Mouse (Mus musculus): ENCODE measurements at regions not wholly inside any gene's neighbourhood (a gene's known extent, or its start where the extent isn't known, plus 50 kb on each side); places are given as distances from the start of the nearest gene placed in this dataset.

GRCm38 (mm10) chr1:35685651-35686050, 382.5 kb upstream of the Hs6st1 start:
- Histone ChIP-seq H3K4me1 (ENCODE audit: control insufficient read depth, insufficient read depth, low read depth, low read length) (no peaks in the 10 kb centered on the region), H3K4me2 (ENCODE audit: low read length) (no peak overlapping the region), H3K4me3 (ENCODE audit: low read length) (no peak overlapping the region), H3K27me3 (replicated peaks; ENCODE audit: control insufficient read depth, insufficient read depth, low read length) (no peaks in the 10 kb centered on the region), H3K9me3 (ENCODE audit: control insufficient read depth, low read length) (no peaks in the 10 kb centered on the region), H3K36me3 (ENCODE audit: control insufficient read depth, insufficient read depth, low read length) (no peaks in the 10 kb centered on the region), H3K9ac (ENCODE audit: low read depth, low read length) (no peak overlapping the region), H3K27ac (ENCODE audit: low read depth, low read length) (no peak overlapping the region)
- ATAC-seq: peak; percentile 53; the same call in 1 of the 2 replicates
- WGBS: 26% methylated on average over 6 of the region's 6 CpGs

GRCm38 (mm10) chr1:35694349-35694748, 373.9 kb upstream of the Hs6st1 start:
- no peaks in the 10 kb centered on the region for H3K9me3 ChIP-seq (ENCODE audit: control insufficient read depth, low read length)

GRCm38 (mm10) chr1:35694775-35695591, 373.2 kb upstream of the Hs6st1 start:
- no peaks in the 10 kb centered on the region for H3K9me3 ChIP-seq (ENCODE audit: control insufficient read depth, low read length)
- H3K36me3 ChIP-seq (ENCODE audit: control insufficient read depth, insufficient read depth, low read length): no peaks in the 10 kb centered on the region
- peaks cover 3% of the 10 kb centered on the region for H3K4me1 ChIP-seq (ENCODE audit: control insufficient read depth, insufficient read depth, low read depth, low read length)
- H3K4me3 ChIP-seq (ENCODE audit: low read length): no peak overlapping the region
- H3K27me3 ChIP-seq (replicated peaks; ENCODE audit: control insufficient read depth, insufficient read depth, low read length): no peaks in the 10 kb centered on the region
- no peak overlapping the region; the same call in 1 of the 2 replicates for H3K9ac ChIP-seq (ENCODE audit: low read depth, low read length)
- H3K27ac ChIP-seq (ENCODE audit: low read depth, low read length): no peak overlapping the region
- 16% methylated on average over 15 of the region's 15 CpGs for WGBS
- peak overlapping the region; percentile 8; the same call in 1 of the 2 replicates for H3K4me2 ChIP-seq (ENCODE audit: low read length)
- ATAC-seq: peak; percentile 74; the same call in 1 of the 2 replicates

More at GRCm38 (mm10) chr1:35694349-35694748, 373.9 kb upstream of the Hs6st1 start:
- Histone ChIP-seq H3K27ac (ENCODE audit: low read depth, low read length) (no peak overlapping the region), H3K4me2 (ENCODE audit: low read length) (no peak overlapping the region), H3K27me3 (replicated peaks; ENCODE audit: control insufficient read depth, insufficient read depth, low read length) (no peaks in the 10 kb centered on the region), H3K36me3 (ENCODE audit: control insufficient read depth, insufficient read depth, low read length) (no peaks in the 10 kb centered on the region), H3K4me3 (ENCODE audit: low read length) (no peak overlapping the region), H3K4me1 (ENCODE audit: control insufficient read depth, insufficient read depth, low read depth, low read length) (peaks cover 3% of the 10 kb centered on the region), H3K9ac (ENCODE audit: low read depth, low read length) (no peak overlapping the region)
- ATAC-seq: no peak
- WGBS: 16% methylated on average over 3 of the region's 3 CpGs

GRCm38 (mm10) chr1:35697218-35697617, 371.0 kb upstream of the Hs6st1 start:
- no peaks in the 10 kb centered on the region for H3K27me3 ChIP-seq (replicated peaks; ENCODE audit: control insufficient read depth, insufficient read depth, low read length)
- no peak overlapping the region for H3K4me3 ChIP-seq (ENCODE audit: low read length)
- H3K36me3 ChIP-seq (ENCODE audit: control insufficient read depth, insufficient read depth, low read length): no peaks in the 10 kb centered on the region
- 11% methylated on average over 4 of the region's 4 CpGs for WGBS
- no peak overlapping the region for H3K4me2 ChIP-seq (ENCODE audit: low read length)
- peaks cover 3% of the 10 kb centered on the region for H3K4me1 ChIP-seq (ENCODE audit: control insufficient read depth, insufficient read depth, low read depth, low read length)
- H3K27ac ChIP-seq (ENCODE audit: low read depth, low read length): no peak overlapping the region
- no peaks in the 10 kb centered on the region for H3K9me3 ChIP-seq (ENCODE audit: control insufficient read depth, low read length)
- H3K9ac ChIP-seq (ENCODE audit: low read depth, low read length): no peak overlapping the region
- ATAC-seq: no peak

- WGBS: 9% methylated on average over 10 of the region's 10 CpGs
- Histone ChIP-seq H3K36me3 (ENCODE audit: control insufficient read depth, insufficient read depth, low read length) (no peaks in the 10 kb centered on the region), H3K27ac (ENCODE audit: low read depth, low read length) (no peak overlapping the region), H3K9me3 (ENCODE audit: control insufficient read depth, low read length) (no peaks in the 10 kb centered on the region), H3K4me1 (ENCODE audit: control insufficient read depth, insufficient read depth, low read depth, low read length) (peaks cover 3% of the 10 kb centered on the region), H3K4me3 (ENCODE audit: low read length) (no peak overlapping the region), H3K27me3 (replicated peaks; ENCODE audit: control insufficient read depth, insufficient read depth, low read length) (no peaks in the 10 kb centered on the region), H3K9ac (ENCODE audit: low read depth, low read length) (no peak overlapping the region), H3K4me2 (ENCODE audit: low read length) (no peak overlapping the region)
- ATAC-seq: no peak
Measured at GRCm38 (mm10) chr1:35697834-35698500, 370.2 kb upstream of the Hs6st1 start.

GRCm38 (mm10) chr1:35702585-35702984, 365.6 kb upstream of the Hs6st1 start:
- H3K27me3 ChIP-seq (replicated peaks; ENCODE audit: control insufficient read depth, insufficient read depth, low read length): no peaks in the 10 kb centered on the region
- H3K9me3 ChIP-seq (ENCODE audit: control insufficient read depth, low read length): no peaks in the 10 kb centered on the region
- H3K4me1 ChIP-seq (ENCODE audit: control insufficient read depth, insufficient read depth, low read depth, low read length): no peaks in the 10 kb centered on the region; the same call in 1 of the 2 replicates
- ATAC-seq: no peak
- H3K9ac ChIP-seq (ENCODE audit: low read depth, low read length): no peak overlapping the region
- no peak overlapping the region for H3K4me3 ChIP-seq (ENCODE audit: low read length)
- H3K36me3 ChIP-seq (ENCODE audit: control insufficient read depth, insufficient read depth, low read length): no peaks in the 10 kb centered on the region
- WGBS: 73% methylated on average over 1 of the region's 1 CpGs
- H3K4me2 ChIP-seq (ENCODE audit: low read length): no peak overlapping the region
- H3K27ac ChIP-seq (ENCODE audit: low read depth, low read length): no peak overlapping the region

- Histone ChIP-seq H3K27ac (ENCODE audit: low read depth, low read length) (no peak overlapping the region), H3K9me3 (ENCODE audit: control insufficient read depth, low read length) (no peaks in the 10 kb centered on the region), H3K4me3 (ENCODE audit: low read length) (no peak overlapping the region), H3K9ac (ENCODE audit: low read depth, low read length) (no peak overlapping the region), H3K27me3 (replicated peaks; ENCODE audit: control insufficient read depth, insufficient read depth, low read length) (no peaks in the 10 kb centered on the region), H3K4me2 (ENCODE audit: low read length) (no peak overlapping the region), H3K4me1 (ENCODE audit: control insufficient read depth, insufficient read depth, low read depth, low read length) (no peaks in the 10 kb centered on the region), H3K36me3 (ENCODE audit: control insufficient read depth, insufficient read depth, low read length) (no peaks in the 10 kb centered on the region)
- ATAC-seq: no peak
- WGBS: 82% methylated on average over 6 of the region's 6 CpGs
Measured at GRCm38 (mm10) chr1:35706336-35706735, 361.9 kb upstream of the Hs6st1 start.

GRCm38 (mm10) chr1:35708176-35708788, 359.9 kb upstream of the Hs6st1 start:
- no peaks in the 10 kb centered on the region for H3K27me3 ChIP-seq (replicated peaks; ENCODE audit: control insufficient read depth, insufficient read depth, low read length)
- no peaks in the 10 kb centered on the region for H3K36me3 ChIP-seq (ENCODE audit: control insufficient read depth, insufficient read depth, low read length)
- no peak overlapping the region for H3K4me2 ChIP-seq (ENCODE audit: low read length)
- no peaks in the 10 kb centered on the region for H3K4me1 ChIP-seq (ENCODE audit: control insufficient read depth, insufficient read depth, low read depth, low read length)
- no peak for ATAC-seq
- H3K27ac ChIP-seq (ENCODE audit: low read depth, low read length): no peak overlapping the region
- H3K9me3 ChIP-seq (ENCODE audit: control insufficient read depth, low read length): no peaks in the 10 kb centered on the region
- 93% methylated on average over 2 of the region's 2 CpGs for WGBS
- H3K9ac ChIP-seq (ENCODE audit: low read depth, low read length): no peak overlapping the region
- no peak overlapping the region for H3K4me3 ChIP-seq (ENCODE audit: low read length)

- Histone ChIP-seq H3K9ac (ENCODE audit: low read depth, low read length) (no peak overlapping the region), H3K4me1 (ENCODE audit: control insufficient read depth, insufficient read depth, low read depth, low read length) (no peaks in the 10 kb centered on the region), H3K36me3 (ENCODE audit: control insufficient read depth, insufficient read depth, low read length) (no peaks in the 10 kb centered on the region), H3K27ac (ENCODE audit: low read depth, low read length) (no peak overlapping the region), H3K27me3 (replicated peaks; ENCODE audit: control insufficient read depth, insufficient read depth, low read length) (no peaks in the 10 kb centered on the region), H3K4me3 (ENCODE audit: low read length) (no peak overlapping the region), H3K4me2 (ENCODE audit: low read length) (no peak overlapping the region), H3K9me3 (ENCODE audit: control insufficient read depth, low read length) (no peaks in the 10 kb centered on the region)
- ATAC-seq: no peak
Measured at GRCm38 (mm10) chr1:35709214-35709613, 359.0 kb upstream of the Hs6st1 start.

Measured in hindbrain, embryonic 16.5 days (tissue).